Mouse (Mus musculus) ovary, adult 2 months (tissue): ENCODE results near the gene Capn13. TPM values are rescaled to one million over a fixed set of nuclear protein-coding genes. Genes with fewer than 3 reads are reported as not detected.

ENCODE experiments used
- polyA plus RNA-seq: library from polyadenylated mRNA; depleted of rRNA; stranded (reverse); fragments of >200 nt; gene quantifications from 2 replicates; pipeline ENCODE4 v1.2.3, GENCODE M21; 2012; rRNA removed

Gene Capn13
- not detected in 2 replicates for polyA plus RNA-seq

GRCm38 (mm10) chr17:73400862-73401261 lies at the start of gene Capn13:
Gene Capn13 (minus strand): TSS chr17:73400866.

